Mouse (Mus musculus): ENCODE results near the gene Dapp1.

GRCm38 (mm10) chr3:137975856-137976423 lies 5.4 kb downstream of the Dapp1 start:
- TF ChIP-seq CTCF (IDR thresholded peaks at IDR 0.05; ENCODE audit: low read depth, low read length) (no peak), EP300 (IDR thresholded peaks at IDR 0.05; ENCODE audit: insufficient read depth, low read depth, low read length) (no peak), POLR2A (IDR thresholded peaks at IDR 0.05; ENCODE audit: insufficient read depth, low read length) (no peak)

All from ES-Bruce4 (cell line).